Mouse (Mus musculus) C2C12 (cell line): ENCODE measurements around the gene Mcoln2.

Experiments used
- CTCF ChIP-seq: IDR thresholded peaks from one replicate; pipeline ENCODE4 v1.5.1; 2011; ENCODE audit not compliant: control insufficient read depth, insufficient read depth, insufficient read length
- MAX ChIP-seq: IDR thresholded peaks from one replicate; pipeline ENCODE4 v1.6.1; 2011; ENCODE audit warnings: mild to moderate bottlenecking, control low read depth
- USF1 ChIP-seq: IDR thresholded peaks from one replicate; pipeline ENCODE4 v1.6.1; 2011; ENCODE audit warnings: low read depth, mild to moderate bottlenecking, control low read depth, moderate library complexity

DNA sequence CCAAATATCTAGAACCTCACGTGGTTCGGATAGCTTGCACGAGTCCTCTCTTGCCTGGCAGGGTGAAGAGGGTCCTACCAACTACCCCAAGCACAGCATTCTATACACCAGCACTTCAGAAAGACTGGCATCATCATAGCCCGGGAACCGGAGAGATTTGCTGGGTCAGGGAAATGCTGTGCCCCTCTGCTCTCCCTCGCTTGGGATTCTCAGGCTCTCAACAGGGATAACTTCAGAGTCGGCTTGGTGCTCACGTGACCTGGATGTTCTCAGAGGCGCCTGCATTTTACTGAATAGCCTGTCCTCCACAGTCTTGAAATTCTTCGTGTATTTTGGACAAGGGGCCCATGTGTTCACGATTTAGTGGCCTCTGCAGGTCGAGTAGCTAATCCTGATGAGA is 48.2 kb downstream of the Mcoln2 start:
- no peak for TF ChIP-seq USF1
- no peak for TF ChIP-seq CTCF
- TF ChIP-seq MAX: no peak
